Mouse (Mus musculus) lung, postnatal 0 days (tissue): ENCODE results near the gene Shld1.

Source experiments
- CTCF ChIP-seq: IDR thresholded peaks from 2 replicates; pipeline ENCODE4 v1.5.1; 2016; ENCODE audit warnings: antibody characterized with exemption, mild to moderate bottlenecking
- EP300 ChIP-seq: IDR thresholded peaks from 2 replicates; pipeline ENCODE4 v1.6.1; 2016; ENCODE audit warnings: antibody characterized with exemption, mild to moderate bottlenecking, control low read depth

DNA sequence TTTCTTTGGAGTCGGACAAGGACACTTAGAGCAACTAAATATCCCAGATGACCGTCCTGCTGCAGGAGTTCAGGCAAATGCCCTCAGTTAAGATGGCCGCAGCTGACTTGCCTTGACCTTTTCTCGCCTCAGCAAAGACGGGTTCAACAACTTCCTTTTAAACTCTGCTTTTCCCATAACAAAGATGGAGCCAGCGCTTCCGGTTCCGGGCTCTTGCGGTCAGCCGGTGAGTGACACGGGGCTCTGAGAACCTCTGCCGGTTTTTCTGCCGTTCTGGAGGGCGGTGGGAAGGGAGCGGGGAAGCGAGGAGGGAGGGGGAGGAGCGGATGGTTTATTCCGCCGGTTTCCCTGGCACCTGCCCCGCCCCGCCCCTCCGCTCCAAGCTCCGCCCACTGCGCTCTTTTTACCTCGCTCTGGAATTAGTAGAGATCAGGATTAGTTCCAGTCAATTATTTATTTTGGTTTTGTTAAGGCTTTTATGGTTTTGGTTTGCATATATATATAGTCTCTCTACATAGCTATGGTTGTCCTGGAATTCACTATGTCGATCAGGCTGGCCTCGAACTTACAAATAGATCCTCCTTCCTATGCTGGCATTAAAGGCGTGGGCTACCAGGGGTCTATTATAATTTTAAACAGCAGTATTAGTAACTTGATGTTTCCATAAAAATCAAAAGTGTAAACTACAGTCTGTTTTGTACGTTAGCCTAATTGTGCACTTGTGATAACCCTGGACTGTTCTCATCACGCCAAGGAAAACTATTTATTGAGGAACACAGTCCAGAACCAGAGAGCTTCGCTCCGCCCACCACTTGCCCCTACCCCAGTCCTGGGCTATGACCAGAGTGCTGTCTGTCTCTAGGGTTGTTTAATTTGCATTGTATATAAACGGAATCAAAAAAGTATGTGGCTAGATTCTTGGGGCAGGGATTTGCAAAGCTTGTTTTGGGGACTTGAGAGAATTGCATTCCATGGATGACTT lies at the start of gene Shld1:
- TF ChIP-seq EP300, result peak; percentile 73
- TF ChIP-seq CTCF, result no peak
